Mouse (Mus musculus): ENCODE measurements around the gene Hes1. TPM values are rescaled to one million over a fixed set of nuclear protein-coding genes. Genes with fewer than 3 reads are reported as not detected.

The Hes1 gene
- total RNA-seq, 1 experiment, result 17.5 TPM

GRCm38 (mm10) chr16:30032326-30032904 is 31.8 kb upstream of the Hes1 start:
- Histone ChIP-seq H3K27ac (ENCODE audit: insufficient read depth, low read depth, low read length, poor library complexity, severe bottlenecking) (no peak overlapping the region), H3K4me3 (ENCODE audit: insufficient read depth in 1 of 2, low read depth in 1 of 2, low read length in 2 of 2, poor library complexity in 1 of 2, severe bottlenecking in 1 of 2) (no peak overlapping the region), H3K4me1 (ENCODE audit: control insufficient read depth in 2 of 2, insufficient read depth in 2 of 2, low read length in 2 of 2, poor library complexity in 1 of 2) (peaks cover 2 to 8% of the 10 kb centered on the region in 2 experiments; a peak in 1 of 4 replicates), H3K9ac (ENCODE audit: insufficient read depth, low read depth, low read length, poor library complexity, severe bottlenecking) (no peak overlapping the region), H3K9me3 (ENCODE audit: control insufficient read depth, insufficient read depth, low read depth, low read length) (no peaks in the 10 kb centered on the region), H3K36me3 (ENCODE audit: control insufficient read depth, insufficient read depth, low read length, poor library complexity, severe bottlenecking) (no peaks in the 10 kb centered on the region)
- in situ Hi-C loops (cut with MboI; ENCODE audit: low sequenced_read_pairs in 2 of 2, unreplicated experiment in 2 of 2), result no loop called here
- TF ChIP-seq MAFK (IDR thresholded peaks at IDR 0.05; ENCODE audit: insufficient read depth, low read depth, low read length) (no peak), ZNF384 (IDR thresholded peaks at IDR 0.05; ENCODE audit: low read depth, low read length) (no peak), HCFC1 (IDR thresholded peaks at IDR 0.05; ENCODE audit: borderline replicate concordance, insufficient read depth, low read length) (no peak), ZC3H11A (IDR thresholded peaks at IDR 0.05; ENCODE audit: borderline replicate concordance, low read depth, low read length) (no peak), CHD2 (IDR thresholded peaks at IDR 0.05; ENCODE audit: low read depth, low read length) (no peak)
- DNase-seq (ENCODE audit: low read depth, low spot score), result no peak

GRCm38 (mm10) chr16:30033390-30033789 is 30.8 kb upstream of the Hes1 start:
- H3K9ac ChIP-seq (ENCODE audit: insufficient read depth, low read depth, low read length, poor library complexity, severe bottlenecking), result no peak overlapping the region
- H3K27ac ChIP-seq (ENCODE audit: insufficient read depth, low read depth, low read length, poor library complexity, severe bottlenecking), result no peak overlapping the region
- no peak for TF ChIP-seq ZC3H11A (IDR thresholded peaks at IDR 0.05; ENCODE audit: borderline replicate concordance, low read depth, low read length)
- TF ChIP-seq ZNF384 (IDR thresholded peaks at IDR 0.05; ENCODE audit: low read depth, low read length), result no peak
- TF ChIP-seq CHD2 (IDR thresholded peaks at IDR 0.05; ENCODE audit: low read depth, low read length), result no peak
- no peak for TF ChIP-seq HCFC1 (IDR thresholded peaks at IDR 0.05; ENCODE audit: borderline replicate concordance, insufficient read depth, low read length)
- no peak for TF ChIP-seq MAFK (IDR thresholded peaks at IDR 0.05; ENCODE audit: insufficient read depth, low read depth, low read length)
- H3K4me3 ChIP-seq (ENCODE audit: insufficient read depth in 1 of 2, low read depth in 1 of 2, low read length in 2 of 2, poor library complexity in 1 of 2, severe bottlenecking in 1 of 2), result no peak overlapping the region
- no peak for DNase-seq (ENCODE audit: low read depth, low spot score)
- no peaks in the 10 kb centered on the region for H3K36me3 ChIP-seq (ENCODE audit: control insufficient read depth, insufficient read depth, low read length, poor library complexity, severe bottlenecking)
- H3K9me3 ChIP-seq (ENCODE audit: control insufficient read depth, insufficient read depth, low read depth, low read length), result no peaks in the 10 kb centered on the region
- in situ Hi-C loops (cut with MboI; ENCODE audit: low sequenced_read_pairs in 2 of 2, unreplicated experiment in 2 of 2), result no loop called here
- H3K4me1 ChIP-seq (ENCODE audit: control insufficient read depth in 2 of 2, insufficient read depth in 2 of 2, low read length in 2 of 2, poor library complexity in 1 of 2), result peaks cover 2 to 11% of the 10 kb centered on the region in 2 experiments; a peak in 1 of 4 replicates

- no peak overlapping the region for H3K27ac ChIP-seq (ENCODE audit: insufficient read depth, low read depth, low read length, poor library complexity, severe bottlenecking)
- no peak for TF ChIP-seq CHD2 (IDR thresholded peaks at IDR 0.05; ENCODE audit: low read depth, low read length)
- no peak for TF ChIP-seq HCFC1 (IDR thresholded peaks at IDR 0.05; ENCODE audit: borderline replicate concordance, insufficient read depth, low read length)
- TF ChIP-seq ZNF384 (IDR thresholded peaks at IDR 0.05; ENCODE audit: low read depth, low read length), result no peak
- no peak for TF ChIP-seq MAFK (IDR thresholded peaks at IDR 0.05; ENCODE audit: insufficient read depth, low read depth, low read length)
- no peak for TF ChIP-seq ZC3H11A (IDR thresholded peaks at IDR 0.05; ENCODE audit: borderline replicate concordance, low read depth, low read length)
- H3K4me1 ChIP-seq (ENCODE audit: control insufficient read depth in 2 of 2, insufficient read depth in 2 of 2, low read length in 2 of 2, poor library complexity in 1 of 2), result peaks cover 2 to 14% of the 10 kb centered on the region in 2 experiments; a peak in 2 of 4 replicates
- no peaks in the 10 kb centered on the region for H3K36me3 ChIP-seq (ENCODE audit: control insufficient read depth, insufficient read depth, low read length, poor library complexity, severe bottlenecking)
- H3K9me3 ChIP-seq (ENCODE audit: control insufficient read depth, insufficient read depth, low read depth, low read length), result no peaks in the 10 kb centered on the region
- H3K4me3 ChIP-seq (ENCODE audit: insufficient read depth in 1 of 2, low read depth in 1 of 2, low read length in 2 of 2, poor library complexity in 1 of 2, severe bottlenecking in 1 of 2), result no peak overlapping the region
- H3K9ac ChIP-seq (ENCODE audit: insufficient read depth, low read depth, low read length, poor library complexity, severe bottlenecking), result no peak overlapping the region
- no peak for DNase-seq (ENCODE audit: low read depth, low spot score)
- in situ Hi-C loops (cut with MboI; ENCODE audit: low sequenced_read_pairs in 2 of 2, unreplicated experiment in 2 of 2), result no loop called here
Measured at GRCm38 (mm10) chr16:30034001-30034400, 30.2 kb upstream of the Hes1 start.

- Histone ChIP-seq H3K36me3 (ENCODE audit: control insufficient read depth, insufficient read depth, low read length, poor library complexity, severe bottlenecking) (no peaks in the 10 kb centered on the region), H3K9ac (ENCODE audit: insufficient read depth, low read depth, low read length, poor library complexity, severe bottlenecking) (no peak overlapping the region), H3K4me3 (ENCODE audit: insufficient read depth in 1 of 2, low read depth in 1 of 2, low read length in 2 of 2, poor library complexity in 1 of 2, severe bottlenecking in 1 of 2) (no peak overlapping the region), H3K27ac (ENCODE audit: insufficient read depth, low read depth, low read length, poor library complexity, severe bottlenecking) (no peak overlapping the region), H3K9me3 (ENCODE audit: control insufficient read depth, insufficient read depth, low read depth, low read length) (no peaks in the 10 kb centered on the region), H3K4me1 (ENCODE audit: control insufficient read depth in 2 of 2, insufficient read depth in 2 of 2, low read length in 2 of 2, poor library complexity in 1 of 2) (peaks cover 2 to 19% of the 10 kb centered on the region in 2 experiments; a peak in 2 of 4 replicates)
- no peak for DNase-seq (ENCODE audit: low read depth, low spot score)
- in situ Hi-C loops (cut with MboI; ENCODE audit: low sequenced_read_pairs in 2 of 2, unreplicated experiment in 2 of 2), result no loop called here
- TF ChIP-seq MAFK (IDR thresholded peaks at IDR 0.05; ENCODE audit: insufficient read depth, low read depth, low read length), result no peak
- no peak for TF ChIP-seq ZC3H11A (IDR thresholded peaks at IDR 0.05; ENCODE audit: borderline replicate concordance, low read depth, low read length)
- no peak for TF ChIP-seq ZNF384 (IDR thresholded peaks at IDR 0.05; ENCODE audit: low read depth, low read length)
- no peak for TF ChIP-seq HCFC1 (IDR thresholded peaks at IDR 0.05; ENCODE audit: borderline replicate concordance, insufficient read depth, low read length)
- no peak for TF ChIP-seq CHD2 (IDR thresholded peaks at IDR 0.05; ENCODE audit: low read depth, low read length)
Measured at GRCm38 (mm10) chr16:30034521-30034920, 29.7 kb upstream of the Hes1 start.
